Mouse (Mus musculus): ENCODE data around the gene Trak2. TPM values are rescaled to one million over a fixed set of nuclear protein-coding genes. Genes with fewer than 3 reads are reported as not detected.
"Not testable (repeated sequence)": the region's sequence is repeated elsewhere in the genome, so short reads cannot be mapped to it uniquely, and the experiment has no call there.

The Trak2 gene
- polyA plus RNA-seq, 1 experiment from 2014 or later: 29.6 TPM

- no peaks in the 10 kb centered on the region for H3K4me1 ChIP-seq (replicated peaks)
- H3K9me3 ChIP-seq (replicated peaks): no peaks in the 10 kb centered on the region
- H3K4me3 ChIP-seq: no peak overlapping the region
- H3K27ac ChIP-seq: no peak overlapping the region
- H3K36me3 ChIP-seq: peaks cover 14% of the 10 kb centered on the region
- no peaks in the 10 kb centered on the region for H3K27me3 ChIP-seq
- 80% methylated on average over 10 of the region's 10 CpGs for WGBS
- ATAC-seq (replicated peaks; ENCODE audit: insufficient number of reproducible peaks, insufficient read depth, low FRiP score, low read depth): no peak
- no peak overlapping the region for H3K4me2 ChIP-seq
- no peak overlapping the region for H3K9ac ChIP-seq
These were observed 36.3 kb downstream of the Trak2 start for GRCm38 (mm10) chr1:58936746-58937605.

GRCm38 (mm10) chr1:58926664-58927063 is 46.6 kb downstream of the Trak2 start:
- no peak for ATAC-seq (replicated peaks; ENCODE audit: insufficient number of reproducible peaks, insufficient read depth, low FRiP score, low read depth)
- no peak overlapping the region for H3K27ac ChIP-seq
- H3K4me3 ChIP-seq: no peak overlapping the region
- no peaks in the 10 kb centered on the region for H3K4me1 ChIP-seq (replicated peaks)
- H3K9me3 ChIP-seq (replicated peaks): no peaks in the 10 kb centered on the region
- H3K9ac ChIP-seq: no peak overlapping the region
- H3K36me3 ChIP-seq: peaks cover 29% of the 10 kb centered on the region
- no peak overlapping the region for H3K4me2 ChIP-seq
- WGBS: 91% methylated on average over 5 of the region's 5 CpGs
- H3K27me3 ChIP-seq: no peaks in the 10 kb centered on the region

- ATAC-seq (replicated peaks; ENCODE audit: insufficient number of reproducible peaks, insufficient read depth, low FRiP score, low read depth): no peak
- WGBS: 80% methylated on average over 6 of the region's 6 CpGs
- no peaks in the 10 kb centered on the region for H3K9me3 ChIP-seq (replicated peaks)
- H3K36me3 ChIP-seq: peaks cover 88% of the 10 kb centered on the region
- no peaks in the 10 kb centered on the region for H3K27me3 ChIP-seq
- no peak overlapping the region for H3K4me2 ChIP-seq
- no peak overlapping the region for H3K4me3 ChIP-seq
- no peak overlapping the region for H3K9ac ChIP-seq
- no peaks in the 10 kb centered on the region for H3K4me1 ChIP-seq (replicated peaks)
- no peak overlapping the region for H3K27ac ChIP-seq
These were observed 55.7 kb downstream of the Trak2 start for GRCm38 (mm10) chr1:58917566-58917965.

GRCm38 (mm10) chr1:58909636-58910272 is 63.5 kb downstream of the Trak2 start:
- H3K36me3 ChIP-seq: peaks cover 86% of the 10 kb centered on the region
- no peak for ATAC-seq (replicated peaks; ENCODE audit: insufficient number of reproducible peaks, insufficient read depth, low FRiP score, low read depth)
- no peaks in the 10 kb centered on the region for H3K9me3 ChIP-seq (replicated peaks)
- no peak overlapping the region for H3K27ac ChIP-seq
- H3K4me1 ChIP-seq (replicated peaks): no peaks in the 10 kb centered on the region
- no peak overlapping the region for H3K4me3 ChIP-seq
- no peaks in the 10 kb centered on the region for H3K27me3 ChIP-seq
- H3K9ac ChIP-seq: no peak overlapping the region
- 86% methylated on average over 12 of the region's 12 CpGs for WGBS
- no peak overlapping the region for H3K4me2 ChIP-seq

GRCm38 (mm10) chr1:58903681-58904080 is 69.5 kb downstream of the Trak2 start:
- H3K9me3 ChIP-seq (replicated peaks): no peaks in the 10 kb centered on the region
- H3K27ac ChIP-seq: no peak overlapping the region
- no peak for ATAC-seq (replicated peaks; ENCODE audit: insufficient number of reproducible peaks, insufficient read depth, low FRiP score, low read depth)
- no peak overlapping the region for H3K4me3 ChIP-seq
- no peak overlapping the region for H3K9ac ChIP-seq
- H3K36me3 ChIP-seq: peaks cover 63% of the 10 kb centered on the region
- no peaks in the 10 kb centered on the region for H3K27me3 ChIP-seq
- no peak overlapping the region for H3K4me2 ChIP-seq
- H3K4me1 ChIP-seq (replicated peaks): no peaks in the 10 kb centered on the region
- 84% methylated on average over 9 of the region's 9 CpGs for WGBS

GRCm38 (mm10) chr1:58897561-58897960 is 75.7 kb downstream of the Trak2 start:
- H3K27me3 ChIP-seq; H3K9me3 ChIP-seq (replicated peaks); H3K4me1 ChIP-seq (replicated peaks); H3K9ac ChIP-seq; H3K4me2 ChIP-seq; H3K4me3 ChIP-seq; H3K27ac ChIP-seq: not testable (repeated sequence)
- peak; percentile 67; the same call in 1 of the 2 replicates for ATAC-seq (replicated peaks; ENCODE audit: insufficient number of reproducible peaks, insufficient read depth, low FRiP score, low read depth)
- peaks cover 16% of the 10 kb centered on the region; the same call in 1 of the 2 replicates for H3K36me3 ChIP-seq
- 25% methylated on average over 3 of the region's 3 CpGs for WGBS

GRCm38 (mm10) chr1:58892386-58892785 is 80.8 kb downstream of the Trak2 start:
- H3K9ac ChIP-seq; H3K4me3 ChIP-seq; ATAC-seq (replicated peaks; ENCODE audit: insufficient number of reproducible peaks, insufficient read depth, low FRiP score, low read depth); H3K27me3 ChIP-seq; H3K36me3 ChIP-seq; H3K4me1 ChIP-seq (replicated peaks); H3K9me3 ChIP-seq (replicated peaks); H3K4me2 ChIP-seq; H3K27ac ChIP-seq: not testable (repeated sequence)
- 84% methylated on average over 8 of the region's 8 CpGs for WGBS

GRCm38 (mm10) chr1:58891481-58892170 is 81.6 kb downstream of the Trak2 start:
- 55% methylated on average over 2 of the region's 2 CpGs for WGBS

GRCm38 (mm10) chr1:58890697-58891290 is 82.4 kb downstream of the Trak2 start:
- H3K27ac ChIP-seq; H3K36me3 ChIP-seq; H3K9me3 ChIP-seq (replicated peaks); H3K4me1 ChIP-seq (replicated peaks); H3K27me3 ChIP-seq; ATAC-seq (replicated peaks; ENCODE audit: insufficient number of reproducible peaks, insufficient read depth, low FRiP score, low read depth); H3K4me2 ChIP-seq; H3K4me3 ChIP-seq; H3K9ac ChIP-seq: not testable (repeated sequence)
- WGBS: 72% methylated on average over 4 of the region's 5 CpGs

More at GRCm38 (mm10) chr1:58891481-58892170, 81.6 kb downstream of the Trak2 start:
- not testable (repeated sequence) for H3K36me3 ChIP-seq; H3K27ac ChIP-seq; H3K4me3 ChIP-seq; ATAC-seq (replicated peaks; ENCODE audit: insufficient number of reproducible peaks, insufficient read depth, low FRiP score, low read depth); H3K9ac ChIP-seq; H3K4me2 ChIP-seq; H3K9me3 ChIP-seq (replicated peaks); H3K4me1 ChIP-seq (replicated peaks); H3K27me3 ChIP-seq

- Histone ChIP-seq H3K4me3 (no peak overlapping the region), H3K4me2 (no peak overlapping the region), H3K9ac (no peak overlapping the region), H3K4me1 (replicated peaks) (no peaks in the 10 kb centered on the region), H3K27me3 (no peaks in the 10 kb centered on the region), H3K27ac (no peak overlapping the region), H3K9me3 (replicated peaks) (no peaks in the 10 kb centered on the region), H3K36me3 (no peaks in the 10 kb centered on the region)
- ATAC-seq (replicated peaks; ENCODE audit: insufficient number of reproducible peaks, insufficient read depth, low FRiP score, low read depth): no peak
- WGBS: 65% methylated on average over 5 of the region's 5 CpGs
These were observed 83.2 kb downstream of the Trak2 start for GRCm38 (mm10) chr1:58889826-58890546.

- 86% methylated on average over 4 of the region's 4 CpGs for WGBS
- H3K9me3 ChIP-seq (replicated peaks): no peaks in the 10 kb centered on the region
- H3K36me3 ChIP-seq: no peaks in the 10 kb centered on the region
- ATAC-seq (replicated peaks; ENCODE audit: insufficient number of reproducible peaks, insufficient read depth, low FRiP score, low read depth): no peak
- no peak overlapping the region for H3K4me2 ChIP-seq
- H3K27me3 ChIP-seq: no peaks in the 10 kb centered on the region
- no peaks in the 10 kb centered on the region for H3K4me1 ChIP-seq (replicated peaks)
- no peak overlapping the region for H3K9ac ChIP-seq
- no peak overlapping the region for H3K27ac ChIP-seq
- no peak overlapping the region for H3K4me3 ChIP-seq
These were observed 87.6 kb downstream of the Trak2 start for GRCm38 (mm10) chr1:58885646-58886045.
